Mouse (Mus musculus) small intestine, adult 2 months (tissue): Measurements from ENCODE around the gene Gm49396. TPM values are rescaled to one million over a fixed set of nuclear protein-coding genes. Genes with fewer than 3 reads are reported as not detected.

Experiments used
- H3K27ac ChIP-seq: fragments of 200-500 bp; 2 replicates; pipeline ENCODE4 v1.5.1; 2012; ENCODE audit warnings: low read depth, low read length, control low read depth, inconsistent platforms; ENCODE audit not compliant: insufficient read depth
- H3K27me3 ChIP-seq: fragments of 200-500 bp; 2 replicates; pipeline ENCODE4 v1.6.1; 2012; ENCODE audit warnings: mild to moderate bottlenecking, moderate library complexity, low read length, inconsistent platforms; ENCODE audit not compliant: control insufficient read depth, insufficient read depth
- H3K36me3 ChIP-seq: fragments of 200-500 bp; 2 replicates; pipeline ENCODE4 v1.6.1; 2012; ENCODE audit warnings: mild to moderate bottlenecking, low read length, control low read depth, inconsistent platforms; ENCODE audit not compliant: control insufficient read depth, insufficient read depth
- H3K4me1 ChIP-seq: fragments of 200-500 bp; 2 replicates; pipeline ENCODE4 v1.6.1; 2012; ENCODE audit warnings: low read length, inconsistent platforms, mixed read lengths; ENCODE audit not compliant: control insufficient read depth, insufficient read depth, insufficient read length
- H3K4me3 ChIP-seq: fragments of 200-500 bp; 2 replicates; pipeline ENCODE4 v1.5.1; 2012; ENCODE audit warnings: low read depth, mild to moderate bottlenecking, control low read depth, inconsistent platforms, low read length, moderate library complexity
- CTCF ChIP-seq: fragments of 200-500 bp; IDR thresholded peaks from 2 replicates; pipeline ENCODE4 v1.5.1; 2012; ENCODE audit warnings: low read depth, mild to moderate bottlenecking, control low read depth, inconsistent platforms, low read length, moderate library complexity, mixed read lengths; ENCODE audit not compliant: insufficient replicate concordance, insufficient read length; ENCODE audit errors: extremely low read depth
- POLR2A ChIP-seq: fragments of 200-500 bp; IDR thresholded peaks from 2 replicates; pipeline ENCODE4 v1.6.1; 2012; ENCODE audit warnings: low read depth, mild to moderate bottlenecking, control low read depth, inconsistent platforms, low read length, moderate library complexity
- WGBS: fragments of 180-500 bp; shearing (Covaris S2); methylation state at CpG from one replicate; pipeline ENCODE4 v1.1.7; 2018; 5-methylcytosine and 5-hydroxymethylcytosine counted together
- polyA plus RNA-seq: library from polyadenylated mRNA; depleted of rRNA; stranded (reverse); fragments of >200 nt; gene quantifications from 2 replicates; pipeline ENCODE4 v1.2.3, GENCODE M21; 2012

Gm49396 gene
- polyA plus RNA-seq, 1 experiment = 1.6 TPM

DNA sequence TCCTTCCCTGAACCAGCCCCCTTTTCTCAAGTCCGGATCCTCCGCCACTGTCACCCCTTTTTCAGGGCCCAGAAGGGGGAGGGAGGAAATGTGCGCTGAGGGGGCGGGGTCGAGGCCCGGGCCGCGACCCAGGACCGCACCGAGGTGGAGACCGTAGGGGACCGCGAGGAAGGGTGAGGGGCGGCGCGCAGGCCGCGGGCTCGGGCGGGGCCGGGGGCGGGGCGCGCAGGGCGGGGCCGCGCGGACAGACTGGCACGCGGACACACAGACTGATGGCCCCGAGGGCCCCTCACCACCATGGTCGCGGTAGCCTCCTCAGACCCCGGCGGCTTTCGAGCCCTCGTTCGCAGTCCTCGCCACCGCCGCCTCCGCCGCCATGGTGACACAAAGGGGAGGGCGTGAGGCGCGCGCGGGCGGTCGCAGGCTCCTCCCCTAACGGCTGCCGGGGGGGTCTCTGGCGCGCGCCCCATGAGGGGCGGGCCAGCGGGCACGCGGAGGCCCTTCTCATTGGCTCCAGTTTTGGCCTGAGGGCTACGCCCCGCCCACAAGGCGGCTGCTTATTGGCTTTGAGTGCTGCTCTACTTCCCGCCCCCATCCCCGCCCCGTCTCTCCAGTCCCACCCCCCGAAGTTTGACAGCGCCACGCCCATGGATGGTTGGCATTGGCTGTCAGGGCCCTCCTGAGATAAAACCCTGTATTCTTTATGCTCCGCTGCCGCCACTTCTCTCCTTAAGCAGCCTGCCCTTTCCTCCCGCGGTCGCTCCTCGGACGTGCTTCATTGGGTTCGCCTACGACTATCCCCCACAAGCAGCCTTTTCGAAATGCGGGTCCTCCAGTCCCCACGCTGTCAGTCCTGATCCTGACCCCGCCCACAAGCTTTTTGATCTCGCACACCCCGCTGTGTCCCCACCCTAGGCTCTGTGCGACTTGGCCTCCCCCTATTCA, 28.2 kb upstream of the Gm49396 start, which contains the start of gene Arhgap33:
TSS of gene Arhgap33 (minus strand) at position 428 of the 945 bp plus-strand sequence.
- WGBS = 2% methylated on average over 80 of the region's 84 CpGs
- Histone ChIP-seq H3K4me3 (peak within 1 kb of the TSS; percentile 96), H3K36me3 (peaks cover 2% of the 10 kb centered on the region; the same call in 1 of the 2 replicates), H3K27ac (no peak within 1 kb of the TSS), H3K4me1 (peaks cover 5% of the 10 kb centered on the region), H3K27me3 (no peaks in the 10 kb centered on the region)
- TF ChIP-seq CTCF (no peak), POLR2A (no peak; the same call in 1 of the 2 replicates)

DNA sequence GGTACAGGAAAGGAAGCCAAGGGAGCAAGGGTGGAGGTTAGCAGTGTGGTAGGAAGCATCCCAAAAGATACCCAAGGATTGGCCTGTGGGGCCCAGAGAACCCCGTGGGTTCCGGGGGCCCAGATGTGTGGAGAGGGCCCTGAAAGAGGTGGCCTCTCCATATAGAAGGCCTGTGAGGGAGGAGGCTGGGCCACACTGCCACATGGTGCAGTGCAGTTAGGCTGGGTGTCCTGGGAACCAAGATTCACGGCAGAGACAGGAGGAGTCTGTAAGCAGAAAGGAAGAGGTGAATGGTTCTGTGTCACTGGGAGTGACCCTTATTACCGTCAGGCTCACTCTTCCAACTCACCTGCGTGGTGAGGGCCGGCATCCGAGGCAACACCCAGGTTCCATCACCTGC, 22.6 kb upstream of the Gm49396 start:
- no peaks in the 10 kb centered on the region for H3K27me3 ChIP-seq
- WGBS = 92% methylated on average over 7 of the region's 7 CpGs
- no peak for TF ChIP-seq POLR2A
- TF ChIP-seq CTCF = no peak
- H3K27ac ChIP-seq = no peak overlapping the region
- peaks cover 2% of the 10 kb centered on the region; the same call in 1 of the 2 replicates for H3K36me3 ChIP-seq
- H3K4me1 ChIP-seq = no peaks in the 10 kb centered on the region
- no peak overlapping the region for H3K4me3 ChIP-seq

DNA sequence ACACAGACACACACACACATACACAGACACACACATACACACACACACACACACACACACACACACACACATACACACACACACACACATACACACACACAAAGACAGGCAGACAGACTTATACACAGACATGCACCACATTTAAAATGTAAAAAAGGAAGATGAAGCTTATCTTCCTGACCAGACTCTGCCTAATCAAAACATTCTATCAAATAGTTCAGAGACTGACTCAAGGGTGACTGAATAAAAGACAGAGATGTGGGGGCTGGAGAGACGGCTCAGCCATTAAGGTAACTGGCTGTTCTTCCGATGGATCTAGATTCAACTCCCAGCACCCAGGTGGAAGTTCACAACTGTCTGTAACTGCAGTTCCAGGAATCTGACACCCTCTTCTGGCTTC, 18.8 kb upstream of the Gm49396 start:
- no peak for TF ChIP-seq POLR2A
- TF ChIP-seq CTCF = no peak

DNA sequence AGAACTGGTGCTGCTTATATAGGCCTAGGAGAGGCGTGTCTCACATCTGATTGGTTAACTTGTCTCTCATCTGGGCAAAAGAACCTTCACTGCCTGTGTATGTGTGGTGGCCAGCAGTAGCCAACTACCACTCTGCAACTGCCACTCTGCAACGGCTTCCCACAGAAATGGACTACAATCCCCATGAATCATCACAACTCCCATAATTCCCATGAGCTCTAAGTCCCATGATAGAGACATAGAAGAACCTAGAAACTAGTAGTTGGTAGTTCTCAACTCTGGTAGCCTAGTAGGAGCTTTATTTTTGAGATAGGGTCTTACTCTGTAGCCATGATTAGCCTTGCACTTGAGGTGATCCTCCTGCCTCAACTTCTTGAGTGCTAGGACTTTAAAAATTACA, 13.3 kb upstream of the Gm49396 start:
- no peak overlapping the region for H3K27ac ChIP-seq
- 60% methylated on average over 2 of the region's 2 CpGs for WGBS
- TF ChIP-seq CTCF (no peak), POLR2A (no peak)
- H3K4me1 ChIP-seq = peaks cover 4% of the 10 kb centered on the region
- H3K4me3 ChIP-seq = no peak overlapping the region
- H3K27me3 ChIP-seq = no peaks in the 10 kb centered on the region
- H3K36me3 ChIP-seq = peaks cover 2% of the 10 kb centered on the region; the same call in 1 of the 2 replicates

More for the DNA sequence above, 18.8 kb upstream of the Gm49396 start:
- H3K27me3 ChIP-seq = no peaks in the 10 kb centered on the region
- H3K4me1 ChIP-seq = no peaks in the 10 kb centered on the region
- H3K27ac ChIP-seq = no peak overlapping the region
- 0 out of 2 replicates have a peak, but pooled peaks cover 2% of the 10 kb centered on the region for H3K36me3 ChIP-seq
- no peak overlapping the region for H3K4me3 ChIP-seq
- WGBS = 92% methylated on average over 2 of the region's 2 CpGs

DNA sequence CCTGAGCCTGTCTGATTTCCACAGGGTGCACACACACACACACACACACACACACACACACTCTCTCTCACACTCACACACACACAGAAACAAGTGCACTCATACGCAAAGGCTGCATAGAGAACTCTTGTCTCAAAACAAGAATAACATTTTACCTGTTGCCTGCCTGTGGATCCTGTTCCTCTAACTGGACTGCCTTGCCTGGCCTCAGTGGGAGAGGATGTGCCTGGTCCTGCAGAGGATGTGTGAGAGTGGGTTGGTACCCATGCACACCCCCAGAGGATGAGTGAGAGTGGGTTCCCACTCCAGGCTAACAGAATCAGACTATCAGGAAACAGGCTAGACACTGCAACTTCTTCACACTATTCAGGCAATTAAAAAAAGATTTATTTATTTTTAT, 12.5 kb upstream of the Gm49396 start:
- H3K27ac ChIP-seq = no peak overlapping the region
- peaks cover 8% of the 10 kb centered on the region for H3K36me3 ChIP-seq
- H3K4me1 ChIP-seq = peaks cover 4% of the 10 kb centered on the region
- TF ChIP-seq CTCF (no peak), POLR2A (no peak)
- no peaks in the 10 kb centered on the region for H3K27me3 ChIP-seq
- no peak overlapping the region for H3K4me3 ChIP-seq
- WGBS = 100% methylated on average over 1 of the region's 1 CpGs

DNA sequence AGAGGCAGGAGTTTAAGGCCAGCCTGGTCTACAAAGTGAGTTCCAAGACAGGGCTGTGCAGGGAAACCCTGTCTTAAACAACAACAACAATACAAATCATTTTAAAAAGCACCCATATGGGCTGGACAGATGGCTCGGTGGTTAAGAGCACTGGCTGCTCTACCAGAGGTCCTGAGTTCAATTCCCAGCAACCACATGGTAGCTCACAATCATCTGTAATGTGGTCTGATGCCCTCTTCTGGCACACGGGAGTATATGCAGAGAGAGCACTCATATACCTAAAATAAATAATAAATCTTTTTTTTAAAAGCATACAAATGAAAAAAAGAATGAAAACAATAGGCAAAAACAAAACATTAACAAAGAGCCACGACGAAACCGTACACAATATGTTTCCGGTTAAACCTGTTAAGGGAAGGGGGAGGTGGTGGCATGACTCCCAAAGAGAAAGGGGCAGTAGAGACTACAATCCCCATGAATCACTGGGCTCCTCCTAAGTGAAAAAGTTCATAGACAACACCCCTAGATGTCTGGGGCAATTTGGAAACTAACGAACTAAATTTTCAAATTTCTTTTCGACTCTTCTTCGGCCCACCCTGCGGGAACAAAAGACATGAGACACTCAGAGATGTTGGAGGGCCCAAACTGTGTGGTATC, 11.6 kb upstream of the Gm49396 start:
- WGBS = under 1% methylated on average over 10 of the region's 10 CpGs
- peak overlapping the region; percentile 91 for H3K27ac ChIP-seq
- H3K4me1 ChIP-seq = peaks cover 4% of the 10 kb centered on the region
- H3K27me3 ChIP-seq = no peaks in the 10 kb centered on the region
- H3K4me3 ChIP-seq = peak overlapping the region; percentile 68
- TF ChIP-seq POLR2A (no peak), CTCF (peak; percentile 41; the same call in 1 of the 2 replicates)
- peaks cover 14% of the 10 kb centered on the region for H3K36me3 ChIP-seq
